Mouse (Mus musculus) adrenal gland, adult (tissue): ENCODE results near the gene Aasdh.

Source experiments
- DNase-seq, 2 experiments: peaks; one replicate each; pipeline ENCODE4 v3.0.0; 2022 to 2023; ENCODE audit warnings: low spot score in 1 of 2; ENCODE audit not compliant: inconsistent age in 2 of 2

Aasdh gene

DNA sequence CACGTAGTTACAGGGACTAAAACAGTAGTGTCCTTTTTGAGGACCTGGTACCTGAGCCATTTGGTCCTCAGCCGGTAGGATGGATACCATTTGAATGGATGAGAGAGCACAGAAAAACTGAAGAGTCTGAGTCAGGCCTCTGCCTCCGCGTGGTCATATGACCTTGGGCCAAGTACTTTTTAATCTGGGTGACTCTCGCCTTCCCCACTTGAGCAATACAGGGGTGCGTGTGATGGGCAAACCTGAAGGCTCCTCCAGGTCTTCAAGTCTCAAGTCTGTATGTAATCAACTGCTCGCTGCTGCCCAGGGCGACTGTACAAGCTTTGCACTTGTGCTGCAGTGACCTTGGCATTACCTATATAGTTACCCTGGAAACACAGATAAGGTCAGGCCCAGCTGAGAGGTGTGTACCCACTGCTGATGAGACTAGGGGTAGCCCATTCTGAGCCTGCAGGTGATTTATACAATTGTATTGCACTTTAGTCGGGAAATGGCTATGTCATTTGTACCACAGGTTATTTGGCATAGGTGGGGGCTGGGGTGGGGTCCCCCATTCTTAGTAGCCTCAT is 61.4 kb downstream of the Aasdh start:
- peak; percentile 69 to 83 for DNase-seq

DNA sequence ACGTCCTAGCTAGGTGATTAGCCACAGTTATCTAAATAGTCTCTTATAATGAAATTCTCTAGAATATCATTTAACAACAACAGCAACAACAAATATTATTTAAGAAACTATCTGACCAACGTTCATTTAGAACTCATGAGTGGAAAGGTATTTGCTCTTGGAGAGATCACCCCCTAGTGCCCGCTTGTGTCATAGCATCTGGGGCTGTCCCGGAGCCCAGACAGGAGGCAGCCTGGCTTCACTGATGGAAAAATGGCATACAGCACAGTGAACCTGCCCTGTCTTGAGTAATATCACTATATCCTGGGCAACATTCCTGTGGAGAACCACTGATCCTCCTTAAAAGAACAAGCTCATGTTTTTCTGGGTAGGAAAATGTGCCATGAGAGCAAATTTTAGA is 61.9 kb downstream of the Aasdh start:
- peak; percentile 68 to 86 for DNase-seq

DNA sequence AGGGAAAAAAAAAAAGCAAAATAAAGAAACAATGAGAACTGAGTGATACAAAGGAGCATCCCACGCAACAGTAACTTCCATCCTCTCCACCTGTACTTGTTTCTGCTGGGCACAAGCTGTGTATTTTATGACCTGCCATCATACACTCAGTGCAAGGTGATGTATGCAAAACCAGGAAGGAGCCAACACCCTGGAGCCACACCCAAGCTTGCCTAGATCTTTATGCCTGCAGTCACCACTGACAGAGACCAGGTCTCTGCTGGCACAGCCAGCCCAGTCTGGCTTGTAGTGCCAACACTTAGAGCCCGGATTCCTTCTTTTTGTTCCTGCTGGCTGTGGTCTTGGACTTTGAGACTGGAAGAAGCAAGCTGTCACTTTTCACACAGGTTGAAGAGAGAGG is 63.5 kb downstream of the Aasdh start:
- DNase-seq = no peak

DNA sequence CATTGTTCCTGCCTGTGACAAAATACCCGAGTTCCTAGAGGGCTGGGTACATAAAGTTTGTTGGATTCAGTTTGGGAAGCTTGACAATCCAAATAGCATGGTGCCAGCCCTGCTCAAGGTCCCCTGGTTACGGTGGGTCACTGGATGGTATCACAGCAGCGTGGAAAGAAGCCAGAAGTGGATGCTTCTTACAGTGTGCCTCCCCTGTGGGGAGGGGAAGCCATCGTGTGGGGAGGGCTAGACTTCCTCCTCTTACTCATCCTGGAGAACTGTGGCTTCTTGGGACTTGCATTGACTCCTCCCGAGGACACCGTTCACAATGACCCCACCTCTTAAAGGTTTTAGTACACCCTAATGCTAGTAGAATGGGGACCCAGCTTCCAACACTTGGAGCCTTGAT is 65.5 kb downstream of the Aasdh start:
- peak; percentile 59 to 60 for DNase-seq

DNA sequence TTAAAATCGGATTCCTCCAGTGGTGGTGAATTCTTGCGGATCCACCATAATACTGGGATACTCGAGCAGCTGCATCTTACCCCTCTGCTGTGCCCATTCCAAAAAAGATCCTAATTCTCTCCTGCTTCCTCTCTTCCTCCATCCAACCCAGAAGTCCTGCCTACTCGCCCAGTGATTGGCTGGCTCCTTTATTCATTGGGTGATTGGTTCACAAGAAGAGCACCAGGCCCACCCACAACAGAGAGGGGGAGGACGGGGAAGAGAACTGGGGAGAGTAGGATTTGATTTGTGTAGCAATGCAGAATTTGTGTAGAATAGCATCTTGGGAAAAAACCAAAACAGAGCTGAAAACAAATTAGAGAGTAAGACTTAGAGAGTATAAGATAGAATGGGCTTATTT is 68.3 kb downstream of the Aasdh start:
- peak in 1 of 2 experiments; percentile 39 for DNase-seq

DNA sequence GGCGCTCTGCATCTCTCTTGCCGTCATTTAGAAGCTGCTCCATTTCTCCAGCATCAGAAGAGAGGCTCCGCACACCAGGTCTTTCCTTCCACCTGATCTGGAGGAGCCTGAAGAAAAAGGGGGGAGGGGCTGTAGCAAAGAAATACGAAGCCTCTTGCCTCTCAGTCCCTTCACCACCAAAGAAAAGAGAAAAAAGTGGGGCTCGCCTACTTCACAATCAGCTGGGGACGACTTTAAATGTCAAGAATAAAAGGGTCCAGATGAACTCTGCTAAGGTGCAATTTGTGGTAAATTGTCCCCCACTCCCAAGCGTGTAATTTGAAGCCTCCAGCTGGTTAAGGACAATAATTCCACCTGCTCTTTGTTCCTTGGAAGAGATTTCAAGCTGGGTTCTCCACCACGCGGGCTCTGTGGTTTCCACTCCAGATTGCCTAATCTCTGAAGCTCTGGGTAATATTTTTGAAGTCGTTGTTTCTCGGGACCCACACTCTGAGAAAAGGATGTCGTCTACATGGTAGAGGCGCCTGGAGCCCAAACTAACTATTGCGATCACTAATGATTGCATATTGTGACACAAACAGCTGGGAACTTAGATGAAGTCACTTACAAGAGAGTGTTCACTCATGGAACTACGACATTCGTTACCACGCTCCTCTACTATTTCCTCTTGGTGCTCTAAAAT is 72.6 kb downstream of the Aasdh start:
- no peak for DNase-seq

DNA sequence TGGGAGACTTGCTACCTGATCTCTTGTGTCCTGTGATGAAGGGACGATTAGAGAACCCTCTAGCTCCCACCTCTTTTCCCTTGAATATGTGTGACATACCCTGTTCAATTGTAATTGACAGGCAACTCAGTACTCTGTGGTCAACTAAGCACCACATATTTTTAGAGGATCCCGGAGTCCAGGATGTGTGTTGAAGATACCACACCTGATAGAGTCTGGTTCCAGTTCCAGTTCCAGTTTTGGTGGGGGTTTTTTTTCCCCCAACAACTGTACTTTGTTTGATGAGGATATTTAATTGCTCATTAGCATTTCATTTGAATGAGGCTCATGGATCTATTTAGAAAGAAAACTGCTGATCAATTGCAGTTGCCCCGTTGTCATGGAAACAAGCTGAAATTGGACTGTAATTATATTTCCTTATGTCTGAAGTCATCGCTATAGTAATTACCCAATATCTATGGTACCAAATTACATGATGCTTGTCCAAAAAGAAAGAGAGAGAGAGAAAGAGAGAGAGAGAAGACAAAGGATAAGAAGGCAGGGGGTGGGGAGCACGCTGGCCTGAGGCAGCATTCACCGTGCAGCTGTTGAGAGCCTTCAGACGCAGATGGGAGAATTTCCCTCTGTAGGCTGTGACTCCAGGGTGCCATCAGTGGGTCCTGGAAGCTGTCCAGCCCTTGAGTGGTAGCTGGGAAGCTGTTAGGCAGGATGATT is 76.6 kb downstream of the Aasdh start:
- no peak for DNase-seq
